Mouse (Mus musculus) G1E (cell line): Measurements from ENCODE around the gene Gm32742.

Source experiments
- CTCF ChIP-seq: IDR thresholded peaks from 2 replicates; pipeline ENCODE4 v1.5.1; 2012; ENCODE audit warnings: low read depth, low read length, inconsistent platforms, mixed read lengths
- GATA1 ChIP-seq: IDR thresholded peaks from 2 replicates; pipeline ENCODE4 v1.6.1; 2012; ENCODE audit warnings: borderline replicate concordance, low read length, inconsistent platforms, mixed read lengths

- TF ChIP-seq CTCF (no peak), GATA1 (no peak)
These were observed 25.3 kb upstream of the Gm32742 start for GRCm38 (mm10) chr9:51190655-51191054.
